Mouse (Mus musculus) midbrain, embryonic 11.5 days (tissue): ENCODE measurements around the gene Tmem74b. TPM values are rescaled to one million over a fixed set of nuclear protein-coding genes. Genes with fewer than 3 reads are reported as not detected.

ENCODE experiments used
- ATAC-seq: fragments of 200-750 bp; cut with Nextera tagmentation; 2 replicates; pipeline ENCODE4 v1.8.0; 2017; ENCODE audit warnings: moderate TSS enrichment, moderate library complexity; ENCODE audit not compliant: low FRiP score
- DNase-seq: peaks from one replicate; pipeline ENCODE4 v3.0.0; 2015; ENCODE audit warnings: low spot score; ENCODE audit errors: missing footprints
- H3K27ac ChIP-seq: fragments of 300-500 bp; sonication (generic); 2 replicates; pipeline ENCODE4 v1.5.1; 2014; ENCODE audit warnings: low read depth, low read length
- H3K27me3 ChIP-seq: fragments of 300-500 bp; sonication (generic); 2 replicates; pipeline ENCODE4 v1.6.1; 2014; ENCODE audit warnings: mild to moderate bottlenecking, low read length, moderate library complexity, mixed read lengths; ENCODE audit not compliant: control insufficient read depth, insufficient read depth
- H3K36me3 ChIP-seq: fragments of 300-500 bp; sonication (generic); 2 replicates; pipeline ENCODE4 v1.6.1; 2014; ENCODE audit warnings: mild to moderate bottlenecking, low read length, moderate library complexity, mixed read lengths; ENCODE audit not compliant: control insufficient read depth, insufficient read depth
- H3K4me1 ChIP-seq: fragments of 300-500 bp; sonication (generic); 2 replicates; pipeline ENCODE4 v1.6.1; 2014; ENCODE audit warnings: low read length; ENCODE audit not compliant: control insufficient read depth, insufficient read depth
- H3K4me2 ChIP-seq: fragments of 300-500 bp; sonication (generic); 2 replicates; pipeline ENCODE4 v1.6.1; 2014; ENCODE audit warnings: mild to moderate bottlenecking, moderate library complexity
- H3K4me3 ChIP-seq: fragments of 300-500 bp; sonication (generic); 2 replicates; pipeline ENCODE4 v1.5.1; 2014; ENCODE audit warnings: low read depth, low read length
- H3K9ac ChIP-seq: fragments of 300-500 bp; sonication (generic); 2 replicates; pipeline ENCODE4 v1.6.1; 2014; ENCODE audit warnings: low read length
- H3K9me3 ChIP-seq: fragments of 300-500 bp; sonication (generic); 2 replicates; pipeline ENCODE4 v1.6.1; 2016; ENCODE audit warnings: low read length; ENCODE audit not compliant: control insufficient read depth
- WGBS: fragments of 180-500 bp; shearing (Covaris S2); extraction: QIAGEN DNeasy Blood & Tissue Kit; methylation state at CpG from one replicate; pipeline ENCODE4 v1.1.7; 2014; 5-methylcytosine and 5-hydroxymethylcytosine counted together
- polyA plus RNA-seq: library from polyadenylated mRNA; unstranded; fragments of >200 nt; fragmentation: Nextera tagmentation; extraction: Ambion mirVana; gene quantifications from 2 replicates; pipeline ENCODE4 v1.2.1, GENCODE M21; 2014

Gene Tmem74b
- polyA plus RNA-seq = 3.8 and 5.4 TPM in 2 replicates

DNA sequence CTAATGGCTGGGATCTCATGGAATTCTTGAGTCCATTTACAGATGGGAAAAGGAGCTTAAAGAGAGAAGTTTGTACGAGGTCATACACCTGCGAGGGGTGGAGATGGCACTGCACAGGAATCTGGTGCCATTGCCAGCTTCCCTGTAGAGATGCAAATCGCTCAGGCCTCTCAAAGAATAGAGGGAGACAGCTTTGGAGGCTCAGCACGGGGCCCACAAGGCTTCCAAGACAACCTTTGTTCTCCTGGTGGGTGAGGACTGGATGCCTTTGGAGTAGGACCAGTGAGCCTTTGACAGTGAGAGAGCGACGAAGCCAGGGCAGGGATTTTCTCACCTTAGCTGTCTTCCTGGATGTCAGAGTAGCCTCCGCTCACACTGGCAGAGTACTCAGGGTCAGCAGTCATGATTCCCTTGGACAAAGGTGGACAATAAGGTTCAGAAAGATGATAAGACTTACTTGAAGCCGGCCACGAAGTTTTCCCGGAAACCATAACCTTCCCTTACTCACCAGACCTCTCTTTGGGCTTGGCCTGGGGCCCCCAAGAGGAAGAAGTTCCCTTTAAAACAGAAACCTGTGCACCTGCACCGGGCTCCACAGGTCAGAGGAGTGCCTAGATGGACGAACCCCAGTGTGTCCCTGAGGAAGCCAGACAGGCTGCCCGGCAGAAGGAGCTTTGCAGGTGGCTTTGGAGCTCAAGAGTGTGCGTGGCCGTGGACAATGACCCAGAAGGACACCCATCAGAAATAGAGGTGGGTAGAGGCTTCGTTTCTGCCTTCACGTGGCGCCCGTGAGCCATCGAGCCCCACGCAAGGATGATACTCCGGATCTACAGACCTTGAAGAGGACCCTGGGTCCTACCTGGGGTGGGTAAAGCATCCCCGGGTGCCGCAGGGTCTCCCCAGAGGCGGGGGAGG lies at the start of gene Tmem74b:
Tmem74b (plus strand) TSS at position 778 of the 915 bp plus-strand sequence.
- peaks cover 16% of the 10 kb centered on the region; the same call in 1 of the 2 replicates for H3K27me3 ChIP-seq
- DNase-seq = peak; percentile 94

DNA sequence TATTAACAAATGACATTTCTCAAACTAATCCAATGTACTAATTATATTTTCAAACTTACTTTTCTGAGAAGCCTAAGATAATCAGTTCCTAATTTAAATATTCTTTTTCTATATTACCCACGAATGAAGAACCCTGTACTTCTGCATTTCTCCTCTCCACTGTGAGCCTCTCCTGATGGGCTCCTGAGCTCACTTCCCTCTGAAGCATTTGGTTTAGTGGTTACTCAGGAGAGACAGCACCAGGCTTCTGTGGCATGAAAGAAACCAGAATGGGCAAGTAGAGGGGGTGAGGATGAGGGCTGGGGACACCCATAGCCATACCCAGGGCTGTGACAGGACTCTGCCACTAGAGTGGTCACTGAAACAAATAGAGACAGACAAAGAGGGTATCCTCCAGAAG lies 49.8 kb upstream of the Tmem74b start:
- 69% methylated on average over 1 of the region's 1 CpGs for WGBS
- Histone ChIP-seq H3K9ac (no peak overlapping the region), H3K4me1 (no peaks in the 10 kb centered on the region), H3K4me2 (no peak overlapping the region), H3K36me3 (no peaks in the 10 kb centered on the region), H3K27ac (no peak overlapping the region), H3K9me3 (no peaks in the 10 kb centered on the region), H3K27me3 (no peaks in the 10 kb centered on the region), H3K4me3 (no peak overlapping the region)
- ATAC-seq (no peak), DNase-seq (no peak)

More for the DNA sequence above, at the start of gene Tmem74b:
- H3K4me1 ChIP-seq = peaks cover 4% of the 10 kb centered on the region; the same call in 1 of the 2 replicates
- WGBS = 3% methylated on average over 23 of the region's 25 CpGs
- H3K4me2 ChIP-seq = peak within 1 kb of the TSS; percentile 99
- peak within 1 kb of the TSS; percentile 86 for H3K9ac ChIP-seq
- no peak within 1 kb of the TSS for H3K27ac ChIP-seq
- H3K36me3 ChIP-seq = no peaks in the 10 kb centered on the region
- ATAC-seq = no peak
- peak within 1 kb of the TSS; percentile 69 for H3K4me3 ChIP-seq
- no peaks in the 10 kb centered on the region for H3K9me3 ChIP-seq

DNA sequence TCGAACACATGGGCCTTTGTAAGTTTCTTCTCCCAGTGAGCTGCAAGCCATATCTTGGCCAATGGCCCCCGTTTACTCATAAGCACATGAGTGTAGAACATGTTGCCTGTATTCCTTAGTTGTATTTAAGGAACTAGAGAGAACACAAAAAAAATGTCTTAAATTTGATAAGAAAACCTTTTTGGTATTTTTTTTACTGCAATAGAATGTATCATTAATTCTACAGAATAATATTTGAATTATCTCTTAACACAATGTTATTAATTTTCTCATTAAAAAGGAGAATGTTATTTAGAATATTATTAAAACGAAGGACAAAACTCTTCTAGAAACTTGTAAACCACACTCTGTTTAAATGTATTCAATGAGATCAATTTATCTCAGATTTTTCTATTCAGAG lies 33.4 kb upstream of the Tmem74b start, which contains the start of gene Rad21l:
Rad21l (minus strand) TSS at position 101 of the 400 bp plus-strand sequence.
- WGBS = 73% methylated on average over 3 of the region's 3 CpGs

DNA sequence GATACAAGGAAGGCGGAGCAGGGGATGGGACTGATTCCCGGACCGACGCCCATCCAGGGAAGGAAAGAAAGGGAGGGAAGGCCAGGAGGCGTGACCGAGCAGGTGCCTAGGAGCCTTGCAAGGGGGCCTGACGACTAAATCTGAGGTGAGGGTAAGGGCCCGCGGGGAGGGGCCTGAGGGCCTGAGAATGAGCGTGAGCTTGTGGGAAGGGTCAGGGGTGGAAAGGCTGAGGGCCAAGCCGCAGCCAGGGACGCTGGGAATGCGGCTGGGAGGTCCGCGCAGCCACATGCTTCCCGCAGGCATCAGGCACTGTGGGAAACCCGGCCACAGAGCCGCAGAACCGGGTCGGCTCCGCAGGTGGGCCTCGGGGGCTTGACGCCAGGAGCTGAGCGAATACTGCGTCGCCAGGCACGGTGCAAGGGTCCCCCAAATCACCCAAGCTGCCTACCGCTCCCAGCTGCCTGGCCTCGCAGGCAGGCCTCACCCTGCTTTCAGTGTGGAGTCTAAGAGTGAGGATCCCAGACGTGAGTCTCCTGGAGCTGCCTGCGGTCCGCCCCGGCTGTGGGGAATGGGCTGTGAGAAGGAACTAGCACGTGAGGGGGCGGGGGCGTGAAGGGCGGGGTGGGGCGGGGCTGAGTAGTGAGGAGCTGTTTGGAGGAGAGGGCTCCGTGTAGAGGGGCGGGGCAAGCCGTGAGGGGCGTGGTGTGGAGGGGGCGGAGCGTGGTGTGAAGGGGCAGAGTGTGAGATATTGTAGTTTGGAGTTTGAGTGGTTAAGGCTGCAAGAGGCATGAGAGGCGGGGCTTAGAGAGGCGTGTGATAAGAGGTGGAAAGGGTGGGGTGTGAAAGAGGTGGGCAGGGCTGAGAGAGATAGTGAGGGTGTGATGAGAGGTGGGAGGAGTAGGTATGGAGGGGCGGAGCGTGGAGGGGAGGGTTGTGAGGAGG lies 31.5 kb upstream of the Tmem74b start:
- H3K4me2 ChIP-seq = peak overlapping the region; percentile 27; the same call in 1 of the 2 replicates
- WGBS = 37% methylated on average over 48 of the region's 48 CpGs

More for the DNA sequence above, 33.4 kb upstream of the Tmem74b start, which contains the start of gene Rad21l:
- Histone ChIP-seq H3K4me1 (0 out of 2 replicates have a peak, but pooled peaks cover 2% of the 10 kb centered on the region), H3K27me3 (no peaks in the 10 kb centered on the region; the same call in 1 of the 2 replicates), H3K4me2 (no peak within 1 kb of the TSS), H3K9ac (no peak within 1 kb of the TSS), H3K4me3 (no peak within 1 kb of the TSS), H3K27ac (no peak within 1 kb of the TSS), H3K9me3 (no peaks in the 10 kb centered on the region), H3K36me3 (no peaks in the 10 kb centered on the region)
- no peak for ATAC-seq
- no peak for DNase-seq

DNA sequence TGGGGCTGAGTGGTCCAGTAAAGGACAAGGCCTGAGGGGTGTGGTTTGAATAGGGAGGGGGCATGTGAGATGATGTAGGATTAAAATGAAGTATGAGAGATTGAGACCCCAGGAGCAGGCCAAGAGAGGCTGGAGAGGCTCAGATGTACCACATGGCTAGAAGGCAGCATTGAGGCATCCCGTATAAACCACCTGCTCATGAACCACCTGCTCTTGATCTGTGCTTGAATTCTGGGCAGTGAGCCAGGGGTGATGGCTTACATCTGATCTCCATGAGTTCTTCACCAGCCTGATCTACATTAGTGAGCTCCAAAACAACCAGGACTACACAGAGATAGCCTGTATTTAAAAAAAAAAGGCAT lies 30.9 kb upstream of the Tmem74b start:
- H3K27ac ChIP-seq = no peak overlapping the region
- ATAC-seq (no peak), DNase-seq (no peak)
- H3K4me3 ChIP-seq = no peak overlapping the region
- WGBS = 71% methylated on average over 1 of the region's 1 CpGs
- no peaks in the 10 kb centered on the region; the same call in 1 of the 2 replicates for H3K27me3 ChIP-seq
- H3K9ac ChIP-seq = no peak overlapping the region
- H3K4me1 ChIP-seq = 0 out of 2 replicates have a peak, but pooled peaks cover 2% of the 10 kb centered on the region
- no peaks in the 10 kb centered on the region for H3K9me3 ChIP-seq
- no peak overlapping the region for H3K4me2 ChIP-seq
- H3K36me3 ChIP-seq = no peaks in the 10 kb centered on the region

More for the DNA sequence above, 31.5 kb upstream of the Tmem74b start:
- Histone ChIP-seq H3K9me3 (no peaks in the 10 kb centered on the region), H3K27ac (no peak overlapping the region), H3K4me1 (0 out of 2 replicates have a peak, but pooled peaks cover 2% of the 10 kb centered on the region), H3K27me3 (no peaks in the 10 kb centered on the region; the same call in 1 of the 2 replicates), H3K9ac (no peak overlapping the region), H3K36me3 (no peaks in the 10 kb centered on the region), H3K4me3 (no peak overlapping the region)
- ATAC-seq = peak; percentile 75
- DNase-seq = peak; percentile 84

DNA sequence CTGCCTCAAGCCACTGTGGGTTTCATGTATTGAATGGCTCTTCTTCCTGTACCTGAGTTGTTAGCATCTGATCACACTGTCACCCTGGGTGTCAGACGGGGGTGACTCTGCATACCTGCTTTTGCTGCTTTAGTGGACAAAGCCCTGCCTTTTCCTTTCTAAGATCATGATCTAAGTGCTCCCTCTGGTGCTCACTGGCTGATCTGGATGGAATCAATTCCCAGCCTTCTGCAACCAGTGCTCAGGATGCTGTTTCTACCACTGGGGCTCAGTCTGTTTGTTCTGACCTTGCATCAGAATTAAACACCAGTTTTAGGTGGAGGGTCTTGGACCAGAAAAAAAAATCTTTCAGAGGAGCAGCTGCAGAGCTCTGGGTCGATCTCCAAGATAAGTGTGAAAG lies 25.6 kb upstream of the Tmem74b start:
- no peak overlapping the region for H3K9ac ChIP-seq
- no peaks in the 10 kb centered on the region for H3K9me3 ChIP-seq
- no peaks in the 10 kb centered on the region for H3K27me3 ChIP-seq
- no peaks in the 10 kb centered on the region for H3K36me3 ChIP-seq
- H3K27ac ChIP-seq = no peak overlapping the region
- no peaks in the 10 kb centered on the region for H3K4me1 ChIP-seq
- 67% methylated on average over 2 of the region's 2 CpGs for WGBS
- no peak overlapping the region for H3K4me3 ChIP-seq
- DNase-seq (no peak), ATAC-seq (no peak)
- no peak overlapping the region for H3K4me2 ChIP-seq

DNA sequence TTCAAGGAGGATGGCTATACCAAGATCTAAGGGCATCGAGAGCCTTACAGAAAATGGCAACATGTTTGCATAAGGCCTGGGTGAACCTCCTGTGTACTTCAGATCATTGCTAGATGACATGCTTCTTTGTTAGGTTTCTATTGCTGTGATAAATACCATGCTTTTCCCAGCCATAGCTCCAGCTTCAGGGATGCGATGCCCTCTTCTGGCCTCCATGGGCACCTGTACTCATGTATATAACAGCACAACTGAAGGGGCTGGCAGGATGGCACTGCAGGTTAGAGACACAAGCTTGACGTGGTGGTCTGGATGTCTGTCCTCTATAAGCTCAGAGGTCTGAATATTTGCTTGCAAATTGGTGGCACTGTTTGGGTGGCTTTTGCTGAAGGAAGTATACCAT lies 19.5 kb upstream of the Tmem74b start:
- 56% methylated on average over 3 of the region's 3 CpGs for WGBS
- DNase-seq = no peak
- ATAC-seq = 0 out of 2 replicates have a peak, but pooled peaks have one; percentile 65

DNA sequence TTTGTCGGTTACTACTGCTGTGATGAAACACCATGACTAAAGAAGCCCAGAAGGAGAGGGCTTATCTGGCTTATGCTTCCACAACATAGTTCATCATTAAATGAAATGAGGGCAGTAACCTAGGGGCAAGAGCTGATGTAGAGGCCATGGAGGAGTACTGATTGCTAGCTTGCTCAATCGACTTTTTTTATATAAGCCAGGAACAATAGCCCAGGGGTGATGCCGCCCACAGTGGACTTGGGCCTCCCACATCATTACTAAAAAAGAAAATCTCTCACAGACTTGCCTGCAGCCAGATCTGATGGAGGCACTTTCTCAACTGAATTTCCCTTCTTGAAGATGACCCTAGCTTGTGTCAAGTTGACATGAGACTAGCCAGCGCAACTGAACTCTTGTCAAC lies 18.8 kb upstream of the Tmem74b start:
- Histone ChIP-seq H3K36me3 (no peaks in the 10 kb centered on the region), H3K27ac (no peak overlapping the region), H3K4me2 (no peak overlapping the region), H3K4me3 (no peak overlapping the region), H3K9me3 (no peaks in the 10 kb centered on the region), H3K27me3 (no peaks in the 10 kb centered on the region), H3K4me1 (no peaks in the 10 kb centered on the region), H3K9ac (no peak overlapping the region)
- 84% methylated on average over 4 of the region's 4 CpGs for WGBS
- no peak for DNase-seq
- ATAC-seq = no peak

More for the DNA sequence above, 19.5 kb upstream of the Tmem74b start:
- no peak overlapping the region for H3K4me3 ChIP-seq
- no peak overlapping the region for H3K4me2 ChIP-seq
- H3K9me3 ChIP-seq = no peaks in the 10 kb centered on the region
- H3K27ac ChIP-seq = no peak overlapping the region
- no peaks in the 10 kb centered on the region for H3K36me3 ChIP-seq
- H3K27me3 ChIP-seq = no peaks in the 10 kb centered on the region
- no peaks in the 10 kb centered on the region for H3K4me1 ChIP-seq
- no peak overlapping the region for H3K9ac ChIP-seq
